Mouse (Mus musculus): ENCODE measurements at regions not wholly inside any gene's neighbourhood (a gene's known extent, or its start where the extent isn't known, plus 50 kb on each side); places are given as distances from the start of the nearest gene placed in this dataset.

- no peak for TF ChIP-seq CTCF (IDR thresholded peaks at IDR 0.05; ENCODE audit: extremely low read depth, insufficient read depth, low read length)
- TF ChIP-seq POLR2A (IDR thresholded peaks at IDR 0.05; ENCODE audit: extremely low read depth, insufficient read depth, low read length): no peak
These were observed 425.7 kb upstream of the Alcam start for GRCm38 (mm10) chr16:52879463-52880114.
